Mouse (Mus musculus): Measurements from ENCODE around the gene Obscn. TPM values are rescaled to one million over a fixed set of nuclear protein-coding genes. Genes with fewer than 3 reads are reported as not detected.

The Obscn gene
- polyA plus RNA-seq, 1 experiment = 1.6 TPM

DNA sequence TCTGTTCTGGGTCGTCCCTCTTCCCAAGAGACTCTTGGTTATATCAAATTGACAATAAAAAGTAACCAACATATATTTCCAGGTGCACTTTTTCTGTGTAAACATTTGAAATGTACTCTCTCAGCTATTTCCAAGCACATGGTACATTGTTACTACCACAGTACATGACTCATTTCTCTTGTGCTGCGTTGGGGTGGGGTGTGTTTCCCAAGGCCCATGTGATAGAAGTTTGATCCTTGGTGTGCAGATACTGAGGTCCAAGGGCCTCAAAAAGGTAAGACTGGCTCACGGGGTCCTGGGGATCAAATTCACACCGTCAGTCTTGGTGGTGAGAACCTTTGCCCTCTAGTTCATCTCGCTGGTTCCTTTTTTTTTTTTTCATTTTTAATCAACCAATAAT lies 38.4 kb downstream of the Obscn start:
- no peaks in the 10 kb centered on the region for H3K4me1 ChIP-seq (ENCODE audit: control insufficient read depth, insufficient read depth, insufficient read length)
- DNase-seq (ENCODE audit: low read depth in 1 of 2, low spot score in 2 of 2) = no peak
- H3K27me3 ChIP-seq (ENCODE audit: control insufficient read depth, insufficient read depth, low read length) = no peaks in the 10 kb centered on the region
- TF ChIP-seq POLR2A (IDR thresholded peaks at IDR 0.05; ENCODE audit: low read depth, low read length) = no peak
- no peak for TF ChIP-seq CTCF (IDR thresholded peaks at IDR 0.05; ENCODE audit: extremely low read depth, insufficient read depth, insufficient read length, insufficient replicate concordance)
- no peak overlapping the region for H3K27ac ChIP-seq (ENCODE audit: insufficient read depth, low read length)
- H3K4me3 ChIP-seq (ENCODE audit: extremely low read depth, insufficient read depth, insufficient read length) = no peak overlapping the region
- H3K36me3 ChIP-seq (ENCODE audit: control insufficient read depth, insufficient read depth, low read length) = no peaks in the 10 kb centered on the region
- WGBS = 65% methylated on average over 5 of the region's 5 CpGs

DNA sequence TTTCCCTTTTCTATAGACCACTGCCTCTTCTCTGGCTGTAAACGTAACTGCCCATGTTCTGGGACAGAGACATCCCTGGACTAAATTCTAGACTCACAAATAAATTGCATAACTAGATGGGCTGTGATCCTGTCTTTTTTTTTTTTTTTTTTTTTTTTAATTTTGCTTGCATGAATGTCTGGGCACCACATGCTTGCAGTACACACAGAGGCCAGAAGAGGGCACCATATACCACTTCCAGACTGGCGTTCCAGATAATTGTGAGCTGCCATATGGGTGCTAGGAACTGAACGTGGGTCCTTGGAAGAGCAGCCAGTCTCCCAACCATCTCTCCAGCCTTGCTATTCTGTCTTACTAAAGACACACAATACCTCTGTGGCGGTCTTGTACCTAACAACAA lies 42.0 kb downstream of the Obscn start:
- H3K27me3 ChIP-seq (ENCODE audit: control insufficient read depth, insufficient read depth, low read length) = no peaks in the 10 kb centered on the region
- no peak for TF ChIP-seq CTCF (IDR thresholded peaks at IDR 0.05; ENCODE audit: extremely low read depth, insufficient read depth, insufficient read length, insufficient replicate concordance)
- no peak for TF ChIP-seq POLR2A (IDR thresholded peaks at IDR 0.05; ENCODE audit: low read depth, low read length)
- 69% methylated on average over 4 of the region's 4 CpGs for WGBS
- no peak overlapping the region for H3K27ac ChIP-seq (ENCODE audit: insufficient read depth, low read length)
- no peak overlapping the region for H3K4me3 ChIP-seq (ENCODE audit: extremely low read depth, insufficient read depth, insufficient read length)
- no peak for DNase-seq (ENCODE audit: low read depth in 1 of 2, low spot score in 2 of 2)
- H3K36me3 ChIP-seq (ENCODE audit: control insufficient read depth, insufficient read depth, low read length) = no peaks in the 10 kb centered on the region
- no peaks in the 10 kb centered on the region for H3K4me1 ChIP-seq (ENCODE audit: control insufficient read depth, insufficient read depth, insufficient read length)

DNA sequence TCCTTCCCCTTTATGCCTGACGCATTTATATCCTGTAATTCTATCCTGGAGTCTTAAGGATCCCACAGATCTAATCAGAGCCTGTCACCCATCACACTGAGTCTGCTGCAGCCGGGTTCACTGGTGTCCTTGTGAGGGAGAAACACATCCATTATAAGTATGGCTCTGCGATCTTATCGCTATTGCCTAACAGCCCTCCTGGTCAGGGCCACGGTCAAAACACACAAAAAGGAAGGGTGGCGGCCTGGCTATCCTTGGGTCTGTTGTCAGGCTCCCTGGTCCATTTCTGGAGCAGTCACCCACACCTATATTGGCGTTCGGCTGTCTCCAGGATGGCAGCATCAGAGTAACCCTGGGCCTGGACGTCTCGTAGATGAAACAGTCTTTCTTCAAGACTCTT lies 48.6 kb downstream of the Obscn start:
- 90% methylated on average over 10 of the region's 10 CpGs for WGBS
- H3K27ac ChIP-seq (ENCODE audit: insufficient read depth, low read length) = no peak overlapping the region
- H3K36me3 ChIP-seq (ENCODE audit: control insufficient read depth, insufficient read depth, low read length) = no peaks in the 10 kb centered on the region
- H3K27me3 ChIP-seq (ENCODE audit: control insufficient read depth, insufficient read depth, low read length) = no peaks in the 10 kb centered on the region
- DNase-seq (ENCODE audit: low read depth in 1 of 2, low spot score in 2 of 2) = no peak
- H3K4me3 ChIP-seq (ENCODE audit: extremely low read depth, insufficient read depth, insufficient read length) = no peak overlapping the region
- TF ChIP-seq CTCF (IDR thresholded peaks at IDR 0.05; ENCODE audit: extremely low read depth, insufficient read depth, insufficient read length, insufficient replicate concordance) = no peak
- no peak for TF ChIP-seq POLR2A (IDR thresholded peaks at IDR 0.05; ENCODE audit: low read depth, low read length)
- H3K4me1 ChIP-seq (ENCODE audit: control insufficient read depth, insufficient read depth, insufficient read length) = no peaks in the 10 kb centered on the region

- 92% methylated on average over 6 of the region's 6 CpGs for WGBS
- Histone ChIP-seq H3K36me3 (ENCODE audit: control insufficient read depth, insufficient read depth, low read length) (no peaks in the 10 kb centered on the region), H3K4me3 (ENCODE audit: extremely low read depth, insufficient read depth, insufficient read length) (no peak overlapping the region), H3K27me3 (ENCODE audit: control insufficient read depth, insufficient read depth, low read length) (no peaks in the 10 kb centered on the region), H3K27ac (ENCODE audit: insufficient read depth, low read length) (no peak overlapping the region), H3K4me1 (ENCODE audit: control insufficient read depth, insufficient read depth, insufficient read length) (no peaks in the 10 kb centered on the region)
- TF ChIP-seq CTCF (IDR thresholded peaks at IDR 0.05; ENCODE audit: extremely low read depth, insufficient read depth, insufficient read length, insufficient replicate concordance) = no peak
- TF ChIP-seq POLR2A (IDR thresholded peaks at IDR 0.05; ENCODE audit: low read depth, low read length) = no peak
- no peak for DNase-seq (ENCODE audit: low read depth in 1 of 2, low spot score in 2 of 2)
Observed at GRCm38 (mm10) chr11:59085200-59085599, 51.0 kb downstream of the Obscn start.

GRCm38 (mm10) chr11:59083125-59083524 lies 53.1 kb downstream of the Obscn start:
- TF ChIP-seq CTCF (IDR thresholded peaks at IDR 0.05; ENCODE audit: extremely low read depth, insufficient read depth, insufficient read length, insufficient replicate concordance) (no peak), POLR2A (IDR thresholded peaks at IDR 0.05; ENCODE audit: low read depth, low read length) (no peak)
- no peak for DNase-seq (ENCODE audit: low read depth in 1 of 2, low spot score in 2 of 2)
- no peaks in the 10 kb centered on the region for H3K4me1 ChIP-seq (ENCODE audit: control insufficient read depth, insufficient read depth, insufficient read length)
- no peaks in the 10 kb centered on the region for H3K27me3 ChIP-seq (ENCODE audit: control insufficient read depth, insufficient read depth, low read length)
- 32% methylated on average over 3 of the region's 3 CpGs for WGBS
- H3K4me3 ChIP-seq (ENCODE audit: extremely low read depth, insufficient read depth, insufficient read length) = no peak overlapping the region
- no peak overlapping the region for H3K27ac ChIP-seq (ENCODE audit: insufficient read depth, low read length)
- H3K36me3 ChIP-seq (ENCODE audit: control insufficient read depth, insufficient read depth, low read length) = no peaks in the 10 kb centered on the region

DNA sequence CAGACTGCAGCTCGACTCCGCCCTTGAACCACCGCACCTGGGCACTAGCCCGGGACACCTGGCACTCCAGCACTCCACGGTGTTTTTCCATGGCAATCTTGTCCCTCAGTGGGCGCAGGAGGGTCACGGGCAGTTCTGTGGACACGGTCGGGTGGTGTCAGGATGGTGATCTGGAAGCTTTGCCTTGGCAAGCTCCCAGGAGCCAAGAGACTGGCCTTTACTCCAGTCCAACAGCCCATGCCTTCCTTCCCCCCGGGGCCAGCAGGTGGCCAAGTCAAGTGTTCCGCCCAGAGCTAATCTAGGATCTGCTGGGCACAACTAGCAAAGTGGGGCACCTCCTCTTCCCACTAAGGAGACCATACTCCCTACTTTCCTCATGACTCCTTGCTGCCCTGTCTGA lies 57.9 kb downstream of the Obscn start:
- no peak for DNase-seq (ENCODE audit: low read depth in 1 of 2, low spot score in 2 of 2)
- no peaks in the 10 kb centered on the region for H3K27me3 ChIP-seq (ENCODE audit: control insufficient read depth, insufficient read depth, low read length)
- TF ChIP-seq POLR2A (IDR thresholded peaks at IDR 0.05; ENCODE audit: low read depth, low read length) (no peak), CTCF (IDR thresholded peaks at IDR 0.05; ENCODE audit: extremely low read depth, insufficient read depth, insufficient read length, insufficient replicate concordance) (no peak)
- no peak overlapping the region for H3K27ac ChIP-seq (ENCODE audit: insufficient read depth, low read length)
- H3K36me3 ChIP-seq (ENCODE audit: control insufficient read depth, insufficient read depth, low read length) = no peaks in the 10 kb centered on the region
- no peak overlapping the region for H3K4me3 ChIP-seq (ENCODE audit: extremely low read depth, insufficient read depth, insufficient read length)
- 85% methylated on average over 11 of the region's 11 CpGs for WGBS
- H3K4me1 ChIP-seq (ENCODE audit: control insufficient read depth, insufficient read depth, insufficient read length) = no peaks in the 10 kb centered on the region

DNA sequence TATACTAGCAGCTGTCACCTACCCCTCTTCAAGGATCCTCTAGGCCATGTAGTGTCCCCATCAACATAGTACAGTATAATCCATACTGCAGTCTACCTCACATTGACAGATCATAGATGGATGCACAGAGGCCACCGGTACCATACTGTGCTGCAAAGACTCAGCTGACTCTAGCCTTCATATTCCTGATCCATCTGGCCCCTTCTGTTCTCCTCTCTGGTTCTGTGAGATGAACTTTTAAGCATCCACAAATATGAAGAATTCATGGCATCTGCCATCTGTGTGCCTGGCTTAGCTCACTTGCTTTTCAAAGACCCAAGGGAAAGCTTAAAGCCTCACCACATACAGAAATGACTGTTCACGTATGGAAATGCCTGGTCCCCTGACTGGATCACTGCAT lies 65.9 kb downstream of the Obscn start:
- 90% methylated on average over 2 of the region's 2 CpGs for WGBS
- Histone ChIP-seq H3K27ac (ENCODE audit: insufficient read depth, low read length) (no peak overlapping the region), H3K27me3 (ENCODE audit: control insufficient read depth, insufficient read depth, low read length) (no peaks in the 10 kb centered on the region), H3K4me3 (ENCODE audit: extremely low read depth, insufficient read depth, insufficient read length) (no peak overlapping the region), H3K4me1 (ENCODE audit: control insufficient read depth, insufficient read depth, insufficient read length) (no peaks in the 10 kb centered on the region), H3K36me3 (ENCODE audit: control insufficient read depth, insufficient read depth, low read length) (no peaks in the 10 kb centered on the region)
- TF ChIP-seq POLR2A (IDR thresholded peaks at IDR 0.05; ENCODE audit: low read depth, low read length) (no peak), CTCF (IDR thresholded peaks at IDR 0.05; ENCODE audit: extremely low read depth, insufficient read depth, insufficient read length, insufficient replicate concordance) (no peak)
- no peak for DNase-seq (ENCODE audit: low read depth in 1 of 2, low spot score in 2 of 2)

Data from spleen, adult 2 months (tissue).